Mouse (Mus musculus): ENCODE data around the gene Cd300ld4. TPM values are rescaled to one million over a fixed set of nuclear protein-coding genes. Genes with fewer than 3 reads are reported as not detected.

Cd300ld4 gene
- polyA plus RNA-seq, 1 experiment from 2014 or later = not detected

GRCm38 (mm10) chr11:115066768-115067167 lies 40.0 kb upstream of the Cd300ld4 start:
- peak; percentile 2; the same call in 1 of the 2 replicates for TF ChIP-seq CTCF (IDR thresholded peaks at IDR 0.05)
- TF ChIP-seq EP300 (IDR thresholded peaks at IDR 0.05) = no peak
- Histone ChIP-seq H3K27me3 (replicated peaks; ENCODE audit: insufficient read depth, low read length) (no peaks in the 10 kb centered on the region), H3K9me3 (ENCODE audit: low read length) (no peaks in the 10 kb centered on the region), H3K4me1 (ENCODE audit: insufficient read depth, low read depth, low read length) (0 out of 2 replicates have a peak, but pooled peaks cover 3% of the 10 kb centered on the region), H3K4me3 (ENCODE audit: low read depth, low read length) (no peak overlapping the region), H3K27ac (ENCODE audit: low read length) (no peak overlapping the region), H3K36me3 (ENCODE audit: insufficient read depth, low read length) (no peaks in the 10 kb centered on the region), H3K9ac (replicated peaks; ENCODE audit: low read depth) (no peak overlapping the region), H3K4me2 (replicated peaks; ENCODE audit: low read depth, low read length) (no peak overlapping the region)
- DNase-seq (ENCODE audit: low spot score) (peak; percentile 8), ATAC-seq (no peak)
- 55% methylated on average over 6 of the region's 6 CpGs for WGBS

GRCm38 (mm10) chr11:115062077-115062476 lies 35.3 kb upstream of the Cd300ld4 start, which contains the start of gene Cd300e:
TSS of gene Cd300e (minus strand) at chr11:115062177.
- no peaks in the 10 kb centered on the region for H3K27me3 ChIP-seq (replicated peaks; ENCODE audit: insufficient read depth, low read length)
- no peaks in the 10 kb centered on the region for H3K4me1 ChIP-seq (ENCODE audit: insufficient read depth, low read depth, low read length)
- no peak for DNase-seq (ENCODE audit: low spot score)
- no peaks in the 10 kb centered on the region for H3K9me3 ChIP-seq (ENCODE audit: low read length)
- H3K4me3 ChIP-seq (ENCODE audit: low read depth, low read length) = no peak within 1 kb of the TSS
- no peak within 1 kb of the TSS for H3K9ac ChIP-seq (replicated peaks; ENCODE audit: low read depth)
- H3K27ac ChIP-seq (ENCODE audit: low read length) = no peak within 1 kb of the TSS
- ATAC-seq = no peak
- WGBS = 24% methylated on average over 5 of the region's 5 CpGs
- TF ChIP-seq CTCF (IDR thresholded peaks at IDR 0.05) (no peak), EP300 (IDR thresholded peaks at IDR 0.05) (no peak)
- H3K36me3 ChIP-seq (ENCODE audit: insufficient read depth, low read length) = no peaks in the 10 kb centered on the region
- no peak within 1 kb of the TSS for H3K4me2 ChIP-seq (replicated peaks; ENCODE audit: low read depth, low read length)

- Histone ChIP-seq H3K9me3 (ENCODE audit: low read length) (no peaks in the 10 kb centered on the region), H3K27me3 (replicated peaks; ENCODE audit: insufficient read depth, low read length) (no peaks in the 10 kb centered on the region), H3K4me3 (ENCODE audit: low read depth, low read length) (no peak overlapping the region), H3K4me2 (replicated peaks; ENCODE audit: low read depth, low read length) (no peak overlapping the region), H3K36me3 (ENCODE audit: insufficient read depth, low read length) (no peaks in the 10 kb centered on the region), H3K27ac (ENCODE audit: low read length) (no peak overlapping the region), H3K4me1 (ENCODE audit: insufficient read depth, low read depth, low read length) (no peaks in the 10 kb centered on the region), H3K9ac (replicated peaks; ENCODE audit: low read depth) (no peak overlapping the region)
- DNase-seq (ENCODE audit: low spot score) (peak; percentile 20), ATAC-seq (no peak)
- TF ChIP-seq EP300 (IDR thresholded peaks at IDR 0.05) = no peak
- no peak for TF ChIP-seq CTCF (IDR thresholded peaks at IDR 0.05)
- WGBS = 64% methylated on average over 2 of the region's 2 CpGs
Measured at GRCm38 (mm10) chr11:115059797-115060196, 33.0 kb upstream of the Cd300ld4 start.

GRCm38 (mm10) chr11:115058701-115059100 lies 31.9 kb upstream of the Cd300ld4 start:
- TF ChIP-seq CTCF (IDR thresholded peaks at IDR 0.05) (no peak), EP300 (IDR thresholded peaks at IDR 0.05) (no peak)
- WGBS = 67% methylated on average over 4 of the region's 4 CpGs

GRCm38 (mm10) chr11:115054537-115054936 lies 27.7 kb upstream of the Cd300ld4 start:
- DNase-seq (ENCODE audit: low spot score) (no peak), ATAC-seq (no peak)
- Histone ChIP-seq H3K36me3 (ENCODE audit: insufficient read depth, low read length) (no peaks in the 10 kb centered on the region), H3K27me3 (replicated peaks; ENCODE audit: insufficient read depth, low read length) (no peaks in the 10 kb centered on the region), H3K9ac (replicated peaks; ENCODE audit: low read depth) (no peak overlapping the region), H3K4me3 (ENCODE audit: low read depth, low read length) (no peak overlapping the region), H3K4me1 (ENCODE audit: insufficient read depth, low read depth, low read length) (no peaks in the 10 kb centered on the region), H3K9me3 (ENCODE audit: low read length) (no peaks in the 10 kb centered on the region), H3K4me2 (replicated peaks; ENCODE audit: low read depth, low read length) (no peak overlapping the region), H3K27ac (ENCODE audit: low read length) (no peak overlapping the region)
- TF ChIP-seq EP300 (IDR thresholded peaks at IDR 0.05) = no peak

More at GRCm38 (mm10) chr11:115058701-115059100, 31.9 kb upstream of the Cd300ld4 start:
- Histone ChIP-seq H3K36me3 (ENCODE audit: insufficient read depth, low read length) (no peaks in the 10 kb centered on the region), H3K9me3 (ENCODE audit: low read length) (no peaks in the 10 kb centered on the region), H3K9ac (replicated peaks; ENCODE audit: low read depth) (no peak overlapping the region), H3K4me1 (ENCODE audit: insufficient read depth, low read depth, low read length) (no peaks in the 10 kb centered on the region), H3K4me2 (replicated peaks; ENCODE audit: low read depth, low read length) (no peak overlapping the region), H3K4me3 (ENCODE audit: low read depth, low read length) (no peak overlapping the region), H3K27ac (ENCODE audit: low read length) (no peak overlapping the region), H3K27me3 (replicated peaks; ENCODE audit: insufficient read depth, low read length) (no peaks in the 10 kb centered on the region)
- DNase-seq (ENCODE audit: low spot score) (no peak), ATAC-seq (no peak)

GRCm38 (mm10) chr11:115052991-115053390 lies 26.2 kb upstream of the Cd300ld4 start:
- H3K27me3 ChIP-seq (replicated peaks; ENCODE audit: insufficient read depth, low read length) = no peaks in the 10 kb centered on the region
- H3K9me3 ChIP-seq (ENCODE audit: low read length) = no peaks in the 10 kb centered on the region
- no peak for TF ChIP-seq CTCF (IDR thresholded peaks at IDR 0.05)
- TF ChIP-seq EP300 (IDR thresholded peaks at IDR 0.05) = no peak
- ATAC-seq (no peak), DNase-seq (ENCODE audit: low spot score) (no peak)
- WGBS = 79% methylated on average over 1 of the region's 1 CpGs
- H3K9ac ChIP-seq (replicated peaks; ENCODE audit: low read depth) = no peak overlapping the region
- no peaks in the 10 kb centered on the region for H3K4me1 ChIP-seq (ENCODE audit: insufficient read depth, low read depth, low read length)
- no peak overlapping the region for H3K4me2 ChIP-seq (replicated peaks; ENCODE audit: low read depth, low read length)
- H3K4me3 ChIP-seq (ENCODE audit: low read depth, low read length) = no peak overlapping the region
- H3K36me3 ChIP-seq (ENCODE audit: insufficient read depth, low read length) = no peaks in the 10 kb centered on the region
- H3K27ac ChIP-seq (ENCODE audit: low read length) = no peak overlapping the region

GRCm38 (mm10) chr11:115052206-115052605 lies 25.4 kb upstream of the Cd300ld4 start:
- 1% methylated on average over 9 of the region's 9 CpGs for WGBS
- Histone ChIP-seq H3K27ac (ENCODE audit: low read length) (no peak overlapping the region), H3K4me2 (replicated peaks; ENCODE audit: low read depth, low read length) (no peak overlapping the region), H3K27me3 (replicated peaks; ENCODE audit: insufficient read depth, low read length) (no peaks in the 10 kb centered on the region), H3K36me3 (ENCODE audit: insufficient read depth, low read length) (no peaks in the 10 kb centered on the region), H3K4me3 (ENCODE audit: low read depth, low read length) (no peak overlapping the region), H3K9me3 (ENCODE audit: low read length) (no peaks in the 10 kb centered on the region), H3K4me1 (ENCODE audit: insufficient read depth, low read depth, low read length) (no peaks in the 10 kb centered on the region), H3K9ac (replicated peaks; ENCODE audit: low read depth) (no peak overlapping the region)
- TF ChIP-seq EP300 (IDR thresholded peaks at IDR 0.05) (no peak), CTCF (IDR thresholded peaks at IDR 0.05) (no peak)
- DNase-seq (ENCODE audit: low spot score) (peak; percentile 73), ATAC-seq (no peak)
